Mouse (Mus musculus): ENCODE data around the gene Togaram2.
A peak's percentile ranks its signal among the peaks of the same experiment; 100 is the strongest.

The Togaram2 gene

DNA sequence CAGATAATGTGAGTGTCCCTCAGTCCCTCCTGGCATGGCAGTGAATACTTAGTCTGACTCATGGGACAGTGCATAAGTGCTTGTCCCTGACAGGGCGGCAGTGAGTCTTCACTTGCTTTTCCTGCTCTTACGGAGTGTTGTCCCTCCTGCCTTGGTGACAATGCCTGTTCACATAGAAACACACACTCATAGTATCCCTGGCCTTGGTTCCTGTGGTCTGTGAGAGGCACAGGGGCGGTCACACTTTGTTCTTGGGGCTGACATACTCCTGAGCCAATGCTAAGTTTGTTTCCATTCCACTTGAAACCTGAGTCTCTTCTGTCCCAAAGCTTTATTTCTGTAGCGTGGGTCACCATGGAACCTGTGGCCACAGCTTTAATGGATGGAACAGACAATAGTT is 9.3 kb downstream of the Togaram2 start:
- no peak for DNase-seq (ENCODE audit: low spot score)

DNA sequence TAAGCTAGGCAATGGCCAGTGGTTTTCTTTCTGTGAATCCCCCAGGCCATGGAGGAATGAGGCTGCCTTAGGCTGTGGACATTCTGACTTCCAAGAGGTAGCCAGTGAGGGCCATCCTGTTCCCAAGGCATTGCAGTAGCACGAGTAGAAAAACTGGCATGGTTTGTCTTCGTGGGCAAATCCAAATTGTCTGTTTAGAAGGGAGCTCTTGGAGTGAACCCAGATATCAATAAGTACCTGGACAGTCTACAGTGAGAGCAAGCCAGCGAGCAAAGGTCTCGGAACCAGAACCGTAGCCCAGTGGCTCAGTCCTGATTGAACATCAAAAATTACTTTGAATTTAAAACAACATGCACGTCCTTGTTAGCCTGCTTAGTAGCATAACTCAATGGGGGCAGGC is 10.2 kb downstream of the Togaram2 start:
- DNase-seq (ENCODE audit: low spot score): no peak

DNA sequence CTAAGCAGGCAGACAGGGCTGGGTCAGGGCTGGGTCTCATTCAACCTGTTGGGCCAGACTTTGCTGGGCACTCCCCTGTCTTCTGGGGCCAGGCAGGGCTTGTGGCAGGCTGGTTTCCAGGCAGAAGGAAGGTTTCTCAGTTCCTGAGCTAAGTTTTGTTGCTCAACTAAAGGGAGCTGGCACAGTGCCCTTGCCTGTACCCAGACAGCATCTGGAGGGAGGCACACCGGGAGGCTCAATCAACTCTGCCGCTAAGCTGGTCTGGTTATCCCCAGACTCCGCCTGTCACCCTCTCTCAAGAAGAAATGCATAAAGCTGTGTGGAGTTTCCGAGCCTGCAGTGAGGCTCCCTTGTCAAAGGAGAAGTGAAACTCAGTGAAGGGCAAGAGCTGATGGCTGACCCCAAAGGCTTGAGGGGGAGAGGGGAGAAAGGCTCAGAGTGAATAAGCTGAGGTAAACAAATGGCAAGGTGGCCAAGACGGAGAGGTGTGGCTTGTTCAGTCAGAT is 11.1 kb downstream of the Togaram2 start:
- no peak for DNase-seq (ENCODE audit: low spot score)

DNA sequence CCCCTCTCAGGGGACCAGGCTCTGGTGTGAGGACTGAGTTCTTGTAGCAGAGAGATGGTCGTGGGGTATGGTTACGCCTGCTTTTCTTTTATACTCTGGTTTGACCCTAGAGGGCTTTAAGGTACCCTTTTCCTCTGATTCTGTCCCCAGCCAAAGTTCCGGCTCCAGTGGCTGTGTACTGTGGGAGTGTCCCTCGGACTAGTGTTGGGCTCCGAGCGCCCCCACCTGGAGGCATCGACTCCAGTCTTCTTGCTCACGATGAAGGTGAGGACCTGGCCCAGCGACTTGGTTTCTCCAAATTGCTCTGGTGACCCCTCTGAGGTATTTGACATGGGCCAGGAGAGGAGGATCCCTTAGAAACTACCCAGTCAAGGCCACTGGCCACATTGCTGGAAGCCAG is 14.4 kb downstream of the Togaram2 start:
- no peak for DNase-seq (ENCODE audit: low spot score)

DNA sequence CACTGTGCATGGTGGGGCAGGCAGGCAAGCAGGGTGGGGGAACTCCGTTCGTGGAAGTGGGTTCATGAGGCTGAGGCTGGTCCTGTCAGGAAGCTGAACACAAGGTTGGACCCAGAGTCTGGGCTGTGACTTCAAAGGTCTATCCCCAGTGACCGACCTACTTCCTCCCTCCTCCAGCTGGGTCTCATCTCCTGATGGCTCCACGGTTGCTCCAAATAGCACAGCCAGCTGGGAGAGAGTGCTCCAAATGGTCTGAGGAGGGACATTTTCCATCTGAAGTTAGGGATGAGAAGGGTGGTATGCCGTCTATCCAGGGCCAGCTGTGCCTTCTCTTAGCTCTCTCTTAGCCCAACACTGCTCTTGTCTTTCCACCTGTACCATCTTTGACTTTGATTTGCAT is 16.8 kb downstream of the Togaram2 start:
- DNase-seq (ENCODE audit: low spot score): no peak

DNA sequence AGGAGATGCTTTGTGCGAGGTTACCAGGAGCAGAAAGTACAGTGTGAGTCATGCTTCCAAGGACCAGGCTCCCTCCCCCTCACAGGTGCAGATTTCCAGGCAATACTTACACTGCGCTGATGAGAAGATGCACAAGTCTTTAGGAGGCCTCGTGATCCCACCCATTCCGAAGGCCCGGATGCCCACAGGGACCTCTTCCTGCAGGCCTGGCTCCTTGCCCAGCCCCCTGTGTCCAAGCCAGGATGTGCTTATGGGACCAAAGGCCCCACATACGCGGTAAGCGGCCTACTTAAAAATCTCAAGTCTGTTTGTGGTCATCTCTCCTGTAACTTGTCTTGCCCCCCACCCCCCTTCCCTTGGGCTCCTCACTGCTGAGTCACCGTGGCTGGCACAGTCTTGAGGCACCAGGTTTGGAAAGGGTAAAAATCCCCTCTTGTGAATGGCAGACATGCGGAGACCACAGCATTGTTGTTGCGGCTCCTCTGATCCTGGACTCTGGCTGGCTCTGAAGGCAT is 18.4 kb downstream of the Togaram2 start:
- peak; percentile 35 for DNase-seq (ENCODE audit: low spot score)

DNA sequence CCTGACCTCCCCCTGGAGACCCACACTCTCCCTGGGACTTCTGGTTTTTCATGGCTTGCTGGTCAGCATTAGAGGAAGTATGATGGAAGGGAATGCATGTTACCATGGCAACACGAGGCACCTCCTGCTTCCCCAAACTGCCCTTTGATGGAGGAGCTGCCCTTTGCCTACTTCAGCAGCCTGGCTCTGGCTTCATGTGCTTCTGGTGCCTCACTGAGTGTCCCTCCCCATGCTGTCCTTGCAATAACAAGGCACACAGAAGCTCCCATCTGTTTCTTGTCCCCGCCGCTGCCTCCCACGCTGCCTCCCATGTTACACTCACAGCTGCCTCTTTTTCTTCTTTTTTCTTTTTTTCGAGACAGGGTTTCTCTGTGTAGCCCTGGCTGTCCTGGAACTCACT is 20.3 kb downstream of the Togaram2 start:
- DNase-seq (ENCODE audit: low spot score): no peak

DNA sequence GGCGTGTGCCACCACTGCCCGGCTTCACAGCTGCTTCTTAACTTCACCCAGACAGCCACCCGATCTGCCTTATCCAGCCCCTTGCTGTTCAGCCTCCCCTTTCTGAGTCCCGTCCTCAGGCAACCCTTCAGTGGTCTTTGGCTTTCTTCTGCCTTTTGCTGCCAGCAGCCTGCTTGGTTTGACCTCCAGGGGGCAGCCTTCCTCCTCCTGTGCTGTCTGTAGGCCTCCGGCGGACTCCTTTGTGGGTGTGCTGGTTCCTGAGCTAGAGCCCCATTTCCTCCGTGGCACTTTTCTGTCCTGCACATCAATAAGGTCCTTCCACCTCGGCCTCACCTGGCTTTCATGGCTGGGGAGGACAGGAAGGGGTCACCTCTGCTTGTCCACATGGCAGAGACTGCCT is 20.7 kb downstream of the Togaram2 start:
- DNase-seq (ENCODE audit: low spot score): no peak

DNA sequence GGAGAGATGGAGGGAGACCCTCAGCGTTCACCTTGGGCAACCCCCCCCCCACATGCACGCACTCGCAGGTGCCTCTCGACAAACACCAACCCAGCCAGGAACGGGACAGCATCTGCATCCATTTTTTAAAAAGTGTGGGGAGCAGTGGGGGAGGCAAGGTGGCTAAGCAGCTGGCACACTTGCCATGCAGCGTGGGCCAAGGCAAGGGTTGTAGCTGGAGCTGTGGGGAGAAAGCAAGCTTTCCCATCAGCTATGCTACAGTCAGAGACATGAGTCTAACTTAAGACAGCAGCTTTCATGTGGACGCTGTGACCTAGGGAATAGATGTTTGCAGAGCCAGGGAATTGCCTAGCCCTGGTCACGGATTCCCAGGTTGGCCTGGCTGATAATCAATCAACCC is 22.1 kb downstream of the Togaram2 start:
- no peak for DNase-seq (ENCODE audit: low spot score)

DNA sequence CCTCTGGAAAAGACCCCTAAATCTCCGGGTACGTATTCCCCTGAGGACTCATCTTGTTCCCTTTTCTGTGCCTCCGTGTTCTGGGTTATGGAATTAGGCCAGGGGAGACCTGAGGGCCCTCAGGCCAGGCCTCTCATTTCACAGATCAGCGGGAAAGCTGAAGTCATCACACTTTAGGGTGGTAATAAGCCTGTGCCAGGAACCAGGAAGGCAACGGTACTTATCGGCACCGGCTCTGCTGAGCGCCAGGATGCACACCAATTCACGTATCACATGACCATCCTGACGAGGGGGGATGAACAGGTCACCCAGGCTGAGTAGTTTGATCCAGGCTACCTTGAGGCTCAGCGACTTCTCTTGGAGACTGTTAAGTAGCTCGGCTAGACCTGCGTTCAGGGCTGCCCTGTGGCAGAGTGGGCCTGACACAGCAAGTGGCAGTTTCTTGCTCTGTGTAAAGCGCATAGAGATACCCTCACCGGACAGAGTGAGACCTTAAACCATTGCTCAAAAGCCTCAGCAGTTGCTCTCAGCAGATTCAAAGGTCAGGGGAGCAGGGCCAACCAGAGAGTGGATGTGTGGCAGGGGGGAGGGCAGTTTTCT is 22.8 kb downstream of the Togaram2 start:
- DNase-seq (ENCODE audit: low spot score): no peak

DNA sequence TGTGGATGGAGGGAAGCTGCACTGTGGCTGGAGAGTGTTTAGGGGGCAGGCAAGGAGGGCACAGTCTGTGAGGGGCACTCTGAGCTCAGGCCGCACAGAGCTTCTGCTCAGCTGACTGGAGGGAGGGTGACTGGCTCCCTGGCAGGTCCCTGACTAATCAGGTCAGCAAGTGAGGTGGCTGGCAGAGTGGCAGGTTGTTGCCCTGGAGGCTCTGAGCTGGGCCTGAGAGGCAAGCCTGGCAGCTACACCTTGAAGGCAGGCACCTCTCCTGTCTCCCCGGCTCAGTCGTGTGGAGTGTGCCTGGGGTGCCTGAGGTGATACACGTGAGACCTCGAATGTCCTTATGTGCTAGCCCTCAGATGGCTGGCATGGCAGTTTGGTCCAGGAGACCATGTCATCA is 23.3 kb downstream of the Togaram2 start:
- no peak for DNase-seq (ENCODE audit: low spot score)

DNA sequence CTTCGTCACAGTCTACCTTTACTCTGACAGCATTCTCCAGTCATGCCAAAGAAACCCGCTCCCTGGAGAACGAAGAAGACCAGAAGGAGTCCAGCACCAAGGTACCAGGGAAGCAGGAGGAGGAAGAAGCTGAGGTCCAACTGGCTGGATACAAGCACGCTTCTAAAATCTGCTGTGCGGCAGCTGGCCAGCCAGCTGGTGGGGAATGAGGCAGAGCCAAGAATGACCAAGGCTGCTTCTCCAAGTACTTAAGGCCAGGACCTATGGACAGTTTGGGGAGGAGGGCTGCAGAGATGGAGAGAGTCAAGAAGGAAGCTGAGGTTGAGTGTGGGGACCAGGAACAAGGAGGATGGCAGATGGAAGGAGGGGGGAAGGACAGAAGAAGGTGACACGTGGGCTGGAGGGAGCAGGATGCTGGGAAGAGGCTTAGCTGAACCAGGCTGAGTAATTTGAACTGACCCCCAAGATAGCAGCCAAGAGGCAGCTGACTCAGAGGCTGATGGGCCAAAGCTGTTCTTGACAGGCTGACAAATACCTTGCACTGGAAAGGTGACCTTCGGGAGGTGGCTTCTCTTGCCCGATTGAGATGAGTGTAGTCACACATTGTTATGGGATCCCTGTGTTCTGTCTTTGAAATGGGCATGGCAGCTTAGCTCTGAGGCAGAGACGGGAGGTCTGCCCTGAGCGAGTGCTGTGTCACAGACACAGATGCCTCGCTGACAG is 25.0 kb downstream of the Togaram2 start:
- no peak for DNase-seq (ENCODE audit: low spot score)

DNA sequence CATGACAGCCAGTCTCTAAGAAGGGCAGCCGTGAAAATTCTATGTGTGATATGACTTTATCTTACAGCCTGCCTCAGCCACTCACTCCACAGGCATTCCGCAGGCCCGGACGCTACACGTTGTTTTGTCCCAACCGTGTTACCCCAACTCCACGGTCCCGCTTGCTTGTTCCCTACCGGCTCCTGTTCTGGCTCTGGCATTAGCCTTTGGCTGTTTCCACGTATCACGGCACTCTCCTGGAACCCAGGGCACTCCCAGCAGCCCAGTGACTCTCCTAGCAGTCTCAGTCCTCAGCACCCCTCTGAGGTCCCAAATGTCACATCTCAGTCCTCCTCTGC is 25.5 kb downstream of the Togaram2 start:
- no peak for DNase-seq (ENCODE audit: low spot score)

DNA sequence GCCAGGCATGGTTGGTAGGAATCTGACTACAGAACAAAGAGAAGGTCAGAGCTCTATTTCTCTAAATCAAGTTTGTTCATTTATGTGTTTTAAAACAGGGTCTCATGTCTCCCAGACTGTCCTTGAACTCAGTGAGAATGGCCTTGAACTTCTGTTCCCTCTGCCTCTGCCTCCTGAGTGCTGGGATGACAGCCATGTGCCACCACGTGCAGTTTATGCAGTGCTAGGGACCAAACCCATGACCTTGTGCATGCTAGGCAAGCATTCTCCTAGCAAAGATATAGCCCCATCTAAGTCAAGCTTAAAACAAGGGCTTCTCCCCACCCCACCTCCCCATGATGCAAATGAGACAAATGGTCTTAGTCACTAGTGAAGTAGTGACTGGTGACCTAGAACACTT is 32.1 kb downstream of the Togaram2 start:
- DNase-seq (ENCODE audit: low spot score): no peak

DNA sequence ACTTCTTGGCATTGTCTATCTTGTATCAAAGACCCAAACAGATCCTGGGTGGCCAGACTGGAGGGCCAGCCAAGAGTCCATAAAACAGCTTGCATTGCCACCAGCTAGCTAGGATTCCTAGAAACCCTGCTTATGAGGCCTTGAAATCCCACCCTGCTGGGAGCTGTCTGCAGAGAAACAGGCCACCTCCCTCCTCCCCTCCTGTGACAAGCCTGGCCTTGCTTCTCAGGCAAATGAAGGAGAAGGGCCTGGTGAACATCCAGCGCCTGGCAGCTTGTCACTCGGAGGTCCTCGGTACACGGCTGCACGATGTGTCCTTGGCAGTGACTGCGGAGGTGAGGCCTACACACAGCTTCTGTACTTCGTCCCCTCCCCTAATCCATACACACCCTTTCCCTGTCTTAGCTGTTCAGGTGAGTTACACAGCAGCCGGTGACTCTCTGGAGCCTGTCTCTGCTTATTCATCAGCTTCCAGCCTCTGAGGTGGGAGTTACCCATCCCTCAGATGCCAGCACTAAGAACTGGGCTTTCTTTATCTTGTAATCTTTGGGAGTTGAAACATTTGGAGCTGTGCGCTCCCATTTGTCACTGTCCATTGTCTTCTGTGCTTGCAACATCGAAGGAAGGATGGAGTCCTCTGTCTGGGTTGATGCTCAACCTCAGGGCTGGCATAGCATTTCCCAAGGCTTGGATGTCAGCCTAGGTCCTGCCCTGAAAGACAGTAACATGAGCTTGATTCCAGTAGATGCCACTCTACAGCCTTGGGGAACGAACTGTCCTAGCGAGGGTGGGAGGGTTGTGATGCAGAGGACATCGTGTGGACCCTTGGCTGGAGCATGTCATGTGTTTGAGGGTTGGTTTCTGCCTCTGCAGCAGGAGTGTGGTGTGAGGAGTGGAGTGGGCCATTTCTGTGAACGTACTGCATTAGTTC is 32.8 kb downstream of the Togaram2 start:
- no peak for DNase-seq (ENCODE audit: low spot score)

DNA sequence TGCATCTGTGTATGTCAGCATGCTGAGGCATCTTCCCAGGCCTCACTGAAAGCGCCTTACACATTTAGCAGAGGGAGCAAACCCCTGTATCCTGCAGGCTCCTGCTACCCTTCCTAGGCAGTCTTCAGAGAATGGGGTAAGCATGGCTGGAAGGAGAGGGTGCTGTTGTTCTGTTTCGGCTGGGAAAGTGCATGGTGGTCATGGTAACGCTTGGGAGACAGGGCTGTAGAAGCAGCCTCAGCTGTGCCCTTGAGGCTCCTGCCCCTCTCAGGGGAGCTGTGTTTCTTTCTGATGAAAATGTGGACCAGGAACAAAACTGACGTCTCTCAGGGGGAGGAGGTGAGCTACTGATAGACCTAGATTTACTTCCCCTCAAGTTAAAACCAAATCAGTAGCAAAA is 34.7 kb downstream of the Togaram2 start:
- no peak for DNase-seq (ENCODE audit: low spot score)

DNA sequence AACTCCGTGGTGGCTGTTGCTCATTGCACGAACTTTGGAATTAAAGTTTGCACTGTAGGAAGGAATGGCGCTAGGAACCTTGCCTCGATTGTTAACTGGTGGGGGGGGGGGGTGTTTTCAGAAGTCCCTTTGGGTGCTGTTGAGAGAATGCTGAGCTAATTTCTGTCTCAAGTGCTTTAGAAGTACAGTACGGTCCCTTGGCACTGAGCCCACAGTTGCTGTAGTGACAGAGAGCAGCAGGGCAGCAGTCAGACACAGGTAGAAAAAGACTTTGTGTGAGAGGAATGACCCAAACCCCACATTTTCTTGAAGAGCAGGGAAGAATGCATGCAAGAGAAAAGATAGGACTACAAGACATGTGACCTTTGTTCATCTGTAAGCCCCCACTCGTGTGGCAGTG is 39.2 kb downstream of the Togaram2 start:
- no peak for DNase-seq (ENCODE audit: low spot score)

DNA sequence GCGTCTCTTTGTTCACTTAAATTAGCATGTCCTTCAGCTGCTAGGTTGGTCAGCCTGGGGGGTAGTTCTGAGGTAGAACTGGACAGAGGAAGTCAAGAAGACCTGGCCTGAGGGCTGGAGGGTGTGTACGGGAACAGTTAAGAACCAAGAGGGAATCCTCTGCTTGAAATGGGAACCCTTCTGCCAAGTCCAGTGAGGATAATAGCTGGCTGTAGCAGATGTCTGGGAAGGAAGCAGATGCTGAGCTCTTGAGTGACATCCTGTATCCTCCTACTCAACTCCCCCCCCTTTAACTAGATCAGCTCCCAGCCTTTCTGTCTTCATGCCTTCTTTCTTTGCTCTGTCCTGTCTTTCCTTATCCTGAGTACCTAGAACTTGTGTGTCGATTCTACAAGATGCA is 42.0 kb downstream of the Togaram2 start:
- DNase-seq (ENCODE audit: low spot score): peak; percentile 50

DNA sequence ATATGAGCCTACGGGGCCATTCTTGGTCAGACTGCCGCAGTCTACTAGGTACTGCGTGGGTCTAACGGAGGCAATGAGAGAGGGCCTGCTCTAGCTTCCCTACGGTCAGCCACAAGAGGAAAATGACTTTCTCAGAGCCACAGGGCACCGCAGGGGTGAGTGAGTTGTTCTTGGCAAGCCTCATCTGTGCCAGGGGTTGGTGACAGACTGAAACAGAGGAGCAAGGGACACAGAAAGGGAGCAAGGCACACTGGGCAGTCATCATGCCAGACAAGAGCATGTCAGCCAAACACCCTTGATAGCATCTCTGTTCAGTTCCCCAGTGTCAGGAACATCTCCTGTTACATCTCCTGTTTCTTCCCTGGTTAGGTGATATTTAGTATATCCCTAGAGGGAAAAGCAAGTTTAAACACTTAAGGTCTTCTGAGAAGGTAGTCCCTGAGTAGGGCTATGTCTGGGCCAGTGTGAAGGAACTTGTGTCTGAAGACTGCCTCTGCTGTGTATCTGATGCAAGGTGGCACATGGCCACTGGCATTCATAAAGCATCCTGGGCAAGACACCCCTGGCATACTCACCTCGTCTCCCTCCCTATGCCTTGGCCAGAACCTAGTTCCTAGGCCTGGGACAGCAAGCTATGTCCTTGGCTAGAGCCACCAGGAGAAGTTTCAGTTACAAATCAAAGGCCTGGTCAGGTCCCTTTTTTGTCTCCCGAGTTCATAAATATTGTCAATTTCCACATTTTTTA is 45.0 kb downstream of the Togaram2 start:
- DNase-seq (ENCODE audit: low spot score): no peak

DNA sequence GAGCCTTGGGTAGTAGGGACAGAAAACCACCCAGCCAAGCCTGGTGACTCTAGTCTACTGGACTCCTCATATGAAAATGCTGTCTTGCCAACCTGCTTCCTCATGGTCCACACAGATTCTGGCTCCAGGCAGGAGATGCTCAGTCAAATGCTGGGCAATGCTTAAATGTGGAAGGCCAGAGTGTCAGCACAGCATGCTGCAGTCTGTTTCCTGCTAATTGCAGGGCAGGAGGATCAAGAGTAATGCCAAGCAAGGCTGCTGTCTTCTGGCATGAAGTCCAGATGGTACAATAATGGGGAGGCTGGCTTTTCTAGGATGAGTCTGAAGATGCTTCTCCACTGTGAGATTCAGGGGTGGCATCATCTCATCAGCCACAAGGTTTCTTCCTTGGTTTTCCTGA is 47.4 kb downstream of the Togaram2 start:
- no peak for DNase-seq (ENCODE audit: low spot score)

DNA sequence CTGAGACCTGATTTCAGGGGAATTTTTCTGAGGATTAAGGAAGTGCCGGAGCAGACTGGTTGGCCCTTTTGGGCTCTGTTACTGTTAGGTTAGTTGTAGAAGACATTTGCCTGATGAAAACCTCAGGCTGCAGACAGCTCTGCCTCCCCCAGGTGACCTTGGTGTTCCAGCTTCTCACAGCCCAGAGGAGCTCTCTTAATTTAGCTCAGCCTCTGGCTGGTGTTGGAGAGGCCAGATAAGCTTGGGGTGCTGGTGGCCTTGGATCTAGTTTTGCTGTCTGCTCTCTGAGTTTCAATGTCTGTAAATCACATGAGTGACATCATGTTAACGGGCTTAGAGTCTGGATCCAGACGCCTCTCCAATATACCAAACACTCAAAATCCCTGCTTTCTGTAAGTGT is 48.0 kb downstream of the Togaram2 start:
- DNase-seq (ENCODE audit: low spot score): no peak

DNA sequence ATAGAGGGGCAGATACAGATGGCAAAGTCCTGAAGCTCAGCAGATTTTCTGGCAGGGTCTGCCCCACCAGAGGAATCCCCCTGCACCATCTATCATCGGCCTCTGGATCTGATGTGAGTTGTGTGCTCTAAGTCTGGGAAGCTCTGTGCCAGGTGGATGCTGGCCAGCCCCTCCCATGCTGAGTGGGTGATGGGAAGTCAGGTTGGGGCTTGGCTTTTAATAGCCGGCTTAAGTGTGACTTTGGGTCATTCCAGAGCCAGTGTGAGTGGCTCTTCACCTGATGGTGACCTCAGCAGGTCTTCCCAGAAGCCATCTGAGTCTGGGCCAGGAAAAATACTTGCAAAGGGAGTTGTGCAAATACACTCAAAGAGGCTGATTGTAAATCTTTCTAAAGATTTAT is 57.6 kb downstream of the Togaram2 start:
- DNase-seq (ENCODE audit: low spot score): no peak

Data from left cerebral cortex, adult 11 months (tissue).